15 mouse cellular contexts compared by ENCODE assay signal in the genomic region with DNA sequence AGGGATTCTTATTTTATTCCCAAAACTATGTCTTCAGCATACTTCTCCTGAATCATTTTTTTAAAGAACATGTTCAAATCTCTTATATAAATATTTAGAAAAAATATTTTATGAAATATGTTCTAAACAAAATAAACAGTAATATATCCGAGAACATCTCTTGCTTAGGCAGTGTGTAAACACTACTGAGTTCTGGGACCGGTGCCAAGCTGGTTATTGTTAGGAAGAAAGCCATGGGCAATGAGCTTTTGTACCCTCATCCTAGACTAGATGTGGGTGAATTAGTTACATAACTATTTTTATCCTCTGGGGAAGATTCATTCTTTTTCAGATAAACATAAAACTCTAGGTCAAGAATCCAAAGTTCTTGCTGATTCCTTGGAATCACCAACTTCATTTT.
A peak's percentile ranks its signal among the peaks of the same experiment; 100 is the strongest.
DNase-seq lines count a peak whose midpoint lies in the region; ATAC-seq and TF ChIP-seq lines count a peak whose summit lies in the region.
"Had no signal": no experiment of that assay in that cellular context is flagged by ENCODE, and none has a peak within 500 bp of the region (broad histone marks: within the 10 kb centered on the region; RNA-seq: fewer than 3 reads in every experiment).

No protein-coding gene starts in this region.

- no peak overlapping the region for H3K27ac ChIP-seq in lung, embryonic 15.5 days
- H3K27ac ChIP-seq: heart, embryonic 13.5 days; limb, embryonic 15.5 days; macrophage had no signal

- H3K9me3 ChIP-seq in lung, embryonic 15.5 days, result no peaks in the 10 kb centered on the region
- H3K9me3 ChIP-seq: heart, embryonic 13.5 days; limb, embryonic 15.5 days had no signal

- DNase-seq in cerebellum, postnatal 36 days, result peak; percentile 6 to 8
- no peak for DNase-seq in lung, postnatal 25 days (ENCODE audit: low spot score)
- DNase-seq in brain, embryonic 14.5 days (ENCODE audit: low read depth), result peak; percentile 41
- peak; percentile 23 to 33 for DNase-seq in right cerebral cortex, postnatal 10 days (ENCODE audit: low spot score in 2 of 2)
- DNase-seq in ovary, postnatal 10 days (ENCODE audit: low spot score), result no peak
- no peak for DNase-seq in thymus, postnatal 36 days
- DNase-seq: adrenal gland, postnatal 14 days; kidney, postnatal 4 days; thymus, postnatal 25 days had no signal

- H3K4me1 ChIP-seq in lung, embryonic 15.5 days, result no peaks in the 10 kb centered on the region
- H3K4me1 ChIP-seq: heart, embryonic 13.5 days; limb, embryonic 15.5 days had no signal

- no peak for TF ChIP-seq POLR2A in brain, embryonic 14.5 days (IDR thresholded peaks at IDR 0.05; ENCODE audit: borderline replicate concordance, extremely low read depth, insufficient read depth, insufficient read length, poor library complexity, severe bottlenecking)

- H3K4me2 ChIP-seq in lung, embryonic 15.5 days, result no peak overlapping the region
- H3K4me2 ChIP-seq: heart, embryonic 13.5 days; limb, embryonic 15.5 days had no signal

- no peak overlapping the region for H3K4me3 ChIP-seq in lung, embryonic 15.5 days
- H3K4me3 ChIP-seq: heart, embryonic 13.5 days; limb, embryonic 15.5 days had no signal

- no peaks in the 10 kb centered on the region for H3K27me3 ChIP-seq in lung, embryonic 15.5 days
- H3K27me3 ChIP-seq: heart, embryonic 13.5 days; limb, embryonic 15.5 days had no signal

- no peak for TF ChIP-seq CTCF in brain, embryonic 14.5 days (IDR thresholded peaks at IDR 0.05; ENCODE audit: borderline replicate concordance, extremely low read depth, insufficient read depth, insufficient read length)

- WGBS in lung, embryonic 15.5 days, result 44% methylated on average over 2 of the region's 2 CpGs

- no peaks in the 10 kb centered on the region for H3K36me3 ChIP-seq in lung, embryonic 15.5 days
- H3K36me3 ChIP-seq: heart, embryonic 13.5 days; limb, embryonic 15.5 days had no signal

- no peak for ATAC-seq in cerebellum, adult (ENCODE audit: insufficient number of reproducible peaks, low FRiP score, low TSS enrichment)
- peak; percentile 70; the same call in 1 of the 2 replicates for ATAC-seq in lung, embryonic 15.5 days (ENCODE audit: borderline replicate concordance, extremely low read depth, low FRiP score, low TSS enrichment)
- ATAC-seq: intestine, embryonic 16.5 days had no signal

- no peak overlapping the region for H3K9ac ChIP-seq in lung, embryonic 15.5 days
- H3K9ac ChIP-seq: heart, embryonic 13.5 days; limb, embryonic 15.5 days had no signal

Comparison
In these comparisons a context has a peak if more than half of its experiments do, and no peak if none do; other contexts are left out.
1. DNase-seq: peak in cerebellum, postnatal 36 days (2 of 2), brain, embryonic 14.5 days (single experiment) and right cerebral cortex, postnatal 10 days (2 of 2); none in lung, postnatal 25 days (single experiment), ovary, postnatal 10 days (single experiment) and thymus, postnatal 36 days (0 of 2).